Mouse (Mus musculus) bone marrow, adult 2 months (tissue): ENCODE measurements at regions not wholly inside any gene's neighbourhood (a gene's known extent, or its start where the extent isn't known, plus 50 kb on each side); places are given as distances from the start of the nearest gene placed in this dataset.
"Not testable (repeated sequence)": the region's sequence is repeated elsewhere in the genome, so short reads cannot be mapped to it uniquely, and the experiment has no call there.

Experiments used
- H3K27ac ChIP-seq: fragments of 200-500 bp; 2 replicates; pipeline ENCODE4 v1.5.1; 2012; ENCODE audit warnings: low read depth, mild to moderate bottlenecking, control low read depth, inconsistent platforms, low read length; ENCODE audit not compliant: control insufficient read depth, poor library complexity, insufficient read depth
- H3K4me1 ChIP-seq: fragments of 200-500 bp; 2 replicates; pipeline ENCODE4 v1.6.1; 2011; ENCODE audit warnings: low read length; ENCODE audit not compliant: control insufficient read depth, insufficient read depth
- H3K4me3 ChIP-seq: fragments of 200-500 bp; replicated peaks from 2 replicates; pipeline ENCODE3; 2011; ENCODE audit warnings: mild to moderate bottlenecking, low read depth, low read length, control low read depth; ENCODE audit not compliant: control insufficient read depth
- CTCF ChIP-seq: fragments of 200-500 bp; IDR thresholded peaks from 2 replicates; pipeline ENCODE4 v1.5.1; 2011; ENCODE audit warnings: low read length, control low read depth; ENCODE audit not compliant: control insufficient read depth, insufficient read depth
- POLR2A ChIP-seq: fragments of 200-500 bp; IDR thresholded peaks from 2 replicates; pipeline ENCODE4 v1.6.1; 2011; ENCODE audit warnings: low read depth, mild to moderate bottlenecking, control low read depth, low read length, borderline replicate concordance; ENCODE audit not compliant: control insufficient read depth
- WGBS: fragments of 180-500 bp; shearing (Covaris S2); methylation state at CpG from one replicate; pipeline ENCODE4 v1.1.7; 2018; 5-methylcytosine and 5-hydroxymethylcytosine counted together

GRCm38 (mm10) chr13:83744981-83745555, 241.2 kb downstream of the Mef2c start:
- H3K4me1 ChIP-seq, result no peaks in the 10 kb centered on the region
- 3% methylated on average over 38 of the region's 38 CpGs for WGBS
- no peak overlapping the region; the same call in 1 of the 2 replicates for H3K27ac ChIP-seq
- TF ChIP-seq POLR2A (no peak), CTCF (no peak)
- no peak overlapping the region for H3K4me3 ChIP-seq

GRCm38 (mm10) chr13:83745961-83746360, 242.1 kb downstream of the Mef2c start:
- TF ChIP-seq POLR2A, result no peak
- TF ChIP-seq CTCF, result no peak

GRCm38 (mm10) chr13:83747671-83748070, 243.8 kb downstream of the Mef2c start:
- Histone ChIP-seq H3K27ac (no peak overlapping the region), H3K4me1 (no peaks in the 10 kb centered on the region), H3K4me3 (no peak overlapping the region)
- 71% methylated on average over 3 of the region's 3 CpGs for WGBS
- no peak for TF ChIP-seq POLR2A
- TF ChIP-seq CTCF, result no peak

More at GRCm38 (mm10) chr13:83745961-83746360, 242.1 kb downstream of the Mef2c start:
- H3K4me1 ChIP-seq, result no peaks in the 10 kb centered on the region
- no peak overlapping the region for H3K27ac ChIP-seq
- H3K4me3 ChIP-seq, result no peak overlapping the region
- WGBS, result 78% methylated on average over 5 of the region's 5 CpGs

GRCm38 (mm10) chr13:83749376-83750150, 245.7 kb downstream of the Mef2c start:
- no peak overlapping the region for H3K4me3 ChIP-seq
- no peak for TF ChIP-seq CTCF
- TF ChIP-seq POLR2A, result no peak
- no peaks in the 10 kb centered on the region for H3K4me1 ChIP-seq
- 73% methylated on average over 8 of the region's 8 CpGs for WGBS
- H3K27ac ChIP-seq, result no peak overlapping the region

- WGBS, result 58% methylated on average over 4 of the region's 4 CpGs
- H3K4me3 ChIP-seq, result no peak overlapping the region
- no peak overlapping the region for H3K27ac ChIP-seq
- no peak for TF ChIP-seq CTCF
- TF ChIP-seq POLR2A, result no peak
- no peaks in the 10 kb centered on the region for H3K4me1 ChIP-seq
Measured at GRCm38 (mm10) chr13:83750437-83750836, 246.6 kb downstream of the Mef2c start.

GRCm38 (mm10) chr13:83760387-83761170, 256.7 kb downstream of the Mef2c start:
- Histone ChIP-seq H3K4me3 (no peak overlapping the region), H3K4me1 (no peaks in the 10 kb centered on the region; the same call in 1 of the 2 replicates), H3K27ac (no peak overlapping the region)
- WGBS, result 84% methylated on average over 14 of the region's 14 CpGs
- TF ChIP-seq POLR2A (no peak), CTCF (no peak)

- no peak overlapping the region for H3K4me3 ChIP-seq
- no peak overlapping the region for H3K27ac ChIP-seq
- no peak for TF ChIP-seq CTCF
- no peak for TF ChIP-seq POLR2A
- no peaks in the 10 kb centered on the region; the same call in 1 of the 2 replicates for H3K4me1 ChIP-seq
- 79% methylated on average over 1 of the region's 1 CpGs for WGBS
Measured at GRCm38 (mm10) chr13:83762484-83762883, 258.6 kb downstream of the Mef2c start.

GRCm38 (mm10) chr13:83763288-83763687, 259.5 kb downstream of the Mef2c start:
- H3K4me3 ChIP-seq, H3K27ac ChIP-seq, H3K4me1 ChIP-seq: not testable (repeated sequence)
- 72% methylated on average over 5 of the region's 5 CpGs for WGBS
